Mouse (Mus musculus): ENCODE measurements around the gene Rerg.

Rerg gene

DNA sequence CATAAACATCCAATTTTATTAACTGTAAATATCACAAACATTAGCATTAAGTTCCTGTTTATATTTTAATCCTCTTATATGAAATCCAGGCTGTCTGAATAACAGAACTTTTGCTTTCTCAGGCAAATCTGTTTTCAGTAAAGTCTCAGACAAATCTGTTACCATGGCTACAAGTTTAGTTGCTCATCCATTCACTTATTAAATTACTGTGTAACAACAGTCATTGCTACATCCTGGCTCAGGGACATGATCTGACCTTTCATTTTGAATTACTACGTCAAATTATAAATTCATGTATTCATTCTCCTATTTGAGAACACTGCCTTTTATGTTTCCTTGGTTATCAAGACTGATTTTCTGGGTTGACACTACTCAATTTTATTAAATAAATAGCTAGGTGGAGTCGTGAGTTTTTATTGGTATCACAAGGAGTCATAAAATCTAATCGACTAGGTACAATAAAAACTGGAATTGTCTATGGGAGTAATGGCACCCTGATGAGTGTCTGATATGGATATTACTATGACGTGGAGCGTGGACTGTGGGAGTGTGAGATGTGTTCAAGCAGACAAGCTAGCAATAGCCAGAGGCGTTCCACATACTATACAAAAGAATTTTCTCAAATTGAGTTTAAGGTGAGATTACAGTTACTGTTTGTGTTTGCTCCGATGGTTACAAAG, 140.2 kb downstream of the Rerg start:
- ATAC-seq (ENCODE audit: insufficient number of reproducible peaks, low FRiP score, low TSS enrichment): no peak

DNA sequence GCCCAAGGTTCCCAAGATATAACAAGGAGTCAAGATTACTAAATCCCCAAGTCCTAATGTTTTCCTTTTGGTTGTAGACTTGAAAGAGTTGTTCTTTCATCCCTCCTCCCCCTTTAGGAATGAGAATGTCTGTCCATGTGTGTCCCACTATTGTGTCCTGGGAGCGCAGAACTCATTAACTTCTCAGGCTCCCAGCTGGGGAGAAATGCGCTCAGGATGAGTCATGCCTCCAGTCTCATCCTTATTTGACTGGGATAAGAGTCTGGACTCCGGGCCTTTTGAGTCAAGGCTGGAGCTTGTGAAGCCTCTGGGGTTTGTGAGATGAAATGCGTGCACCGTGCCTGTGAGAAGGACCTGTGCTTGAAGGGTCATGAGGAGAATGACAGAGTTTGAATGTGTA, 144.8 kb downstream of the Rerg start:
- no peak for ATAC-seq (ENCODE audit: insufficient number of reproducible peaks, low FRiP score, low TSS enrichment)

DNA sequence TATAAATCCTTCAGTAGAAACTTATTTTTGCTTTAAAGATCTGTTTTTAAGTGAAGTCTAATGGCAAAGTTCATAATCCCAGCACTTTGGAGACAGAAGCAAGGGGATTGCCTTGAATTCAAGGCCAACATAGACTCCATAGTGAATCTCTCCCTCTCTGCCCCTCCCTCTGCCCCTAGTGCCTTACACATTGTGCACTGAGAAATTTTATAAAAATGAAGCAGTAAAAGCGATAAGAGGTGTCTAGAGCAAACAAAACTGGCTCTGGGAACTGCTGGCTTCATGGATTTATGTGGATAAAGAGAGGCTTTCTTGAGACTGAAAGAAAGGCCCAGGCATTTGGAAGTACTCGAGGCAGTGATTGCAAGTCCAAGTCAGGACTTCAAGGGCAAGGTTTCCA, 145.8 kb downstream of the Rerg start:
- no peak for ATAC-seq (ENCODE audit: insufficient number of reproducible peaks, low FRiP score, low TSS enrichment)

DNA sequence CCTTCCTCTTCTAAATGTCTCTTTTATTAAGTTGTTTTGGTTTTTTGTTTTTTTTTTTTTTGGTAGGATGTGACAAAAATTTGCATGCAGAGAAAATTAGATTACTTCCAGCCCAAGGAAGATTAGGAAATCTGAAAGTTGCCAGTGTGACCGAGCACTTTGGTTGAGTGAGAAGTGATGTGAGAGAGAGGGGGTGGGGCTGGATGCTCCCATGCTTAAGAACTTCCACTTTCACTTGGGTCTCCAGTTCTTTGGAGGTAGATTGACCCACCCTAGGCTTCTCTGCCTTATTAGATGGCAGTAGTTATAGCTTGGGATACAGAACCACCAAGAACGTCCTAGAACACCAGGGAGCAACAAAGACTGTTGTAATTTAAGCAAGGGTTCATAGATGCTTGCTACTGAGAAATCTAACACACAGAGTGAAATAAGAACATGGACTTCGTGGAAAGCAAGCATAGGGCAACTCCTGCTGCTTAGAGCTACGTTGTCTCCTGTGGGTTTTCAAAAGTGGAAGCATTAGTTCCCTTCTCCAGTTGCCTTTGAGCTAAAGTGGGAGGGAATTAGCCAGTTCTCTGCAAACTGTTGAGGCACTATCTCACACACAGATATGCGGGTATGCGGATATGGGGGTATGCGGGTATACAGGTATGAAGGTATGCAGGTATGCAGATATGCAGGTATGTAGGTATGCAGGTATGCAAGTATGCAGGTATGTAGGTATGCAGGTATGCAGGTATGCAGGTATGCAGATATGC, 152.9 kb downstream of the Rerg start:
- no peak for ATAC-seq (ENCODE audit: insufficient number of reproducible peaks, low FRiP score, low TSS enrichment)

DNA sequence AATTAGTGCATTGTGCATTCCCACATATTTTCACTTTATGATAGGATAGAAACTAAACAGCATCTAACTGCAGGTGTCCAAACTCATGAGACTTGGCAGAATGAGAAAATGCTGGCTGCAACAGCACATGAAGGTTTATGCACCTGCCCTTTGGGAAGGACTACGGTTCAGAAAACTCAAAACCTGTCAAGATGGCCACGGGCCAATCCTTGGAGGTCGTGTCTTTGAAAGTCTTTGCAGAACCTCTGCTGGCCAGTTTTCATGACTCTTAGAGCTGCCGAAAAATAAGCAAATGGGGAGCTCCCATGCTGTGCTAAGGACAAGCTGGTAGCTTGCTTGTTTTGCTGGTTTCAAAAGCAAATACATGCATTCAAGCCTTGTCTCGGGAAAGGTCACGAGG, 156.0 kb downstream of the Rerg start:
- 0 out of 2 replicates have a peak, but pooled peaks have one; percentile 2 for ATAC-seq (ENCODE audit: insufficient number of reproducible peaks, low FRiP score, low TSS enrichment)

DNA sequence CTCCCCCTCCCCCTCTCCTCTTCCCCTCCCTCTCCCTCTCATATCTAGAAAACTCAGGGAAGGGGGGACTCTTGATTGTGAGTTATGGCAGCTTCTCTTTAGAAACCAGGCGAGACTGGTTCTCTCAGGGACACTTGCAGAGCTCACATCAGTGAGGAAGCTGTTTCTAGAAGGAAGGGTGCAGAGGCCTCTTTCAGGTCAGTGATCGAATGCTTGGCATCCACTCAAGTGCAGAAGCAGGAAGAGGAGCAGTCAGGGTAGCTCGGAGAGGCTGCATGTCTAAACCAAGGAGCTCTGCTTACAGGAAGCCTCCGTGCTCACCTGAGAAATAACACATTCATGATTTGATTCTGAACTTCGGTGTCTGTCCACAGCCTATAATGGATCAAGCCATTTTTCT, 159.1 kb downstream of the Rerg start:
- no peak for ATAC-seq (ENCODE audit: insufficient number of reproducible peaks, low FRiP score, low TSS enrichment)
